9 mouse cellular contexts compared by ENCODE assay signal in the genomic region with DNA sequence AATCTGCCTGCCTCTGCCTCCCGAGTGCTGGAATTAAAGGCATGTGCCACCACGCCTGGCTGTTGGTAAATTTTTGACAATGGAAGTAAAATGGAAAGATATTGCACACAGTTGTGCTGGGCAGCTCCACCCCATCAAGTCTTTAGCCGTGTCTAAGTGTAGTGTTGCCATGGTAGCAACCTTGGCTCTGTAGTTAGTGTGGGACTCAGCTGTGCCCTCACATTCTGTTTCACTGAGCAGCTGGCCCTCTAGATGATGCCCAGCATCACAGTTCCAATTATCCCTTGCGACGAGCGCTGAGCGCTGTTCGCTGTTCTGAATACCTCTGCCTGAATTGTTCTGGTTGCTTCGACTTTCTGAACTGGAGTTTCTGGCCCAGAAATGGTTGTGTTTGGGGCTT. TPM values are rescaled to one million over a fixed set of nuclear protein-coding genes. Genes with fewer than 3 reads are reported as not detected.
A peak's percentile ranks its signal among the peaks of the same experiment; 100 is the strongest.
DNase-seq lines count a peak whose midpoint lies in the region; ATAC-seq and TF ChIP-seq lines count a peak whose summit lies in the region.
"Had no signal": no experiment of that assay in that cellular context is flagged by ENCODE, and none has a peak within 500 bp of the region (broad histone marks: within the 10 kb centered on the region; RNA-seq: fewer than 3 reads in every experiment).

No protein-coding gene starts in this region.

- DNase-seq in heart, adult 2 months: no peak
- DNase-seq in forebrain, embryonic 10.5 days (ENCODE audit: extremely low spot score, low spot score): no peak
- DNase-seq in midbrain, embryonic 10.5 days (ENCODE audit: low spot score): no peak
- no peak for DNase-seq in frontal cortex, postnatal 14 days (ENCODE audit: low spot score in 2 of 2)
- no peak for DNase-seq in thymus, postnatal 36 days

- H3K9me3 ChIP-seq in heart, embryonic 12.5 days (replicated peaks): no peaks in the 10 kb centered on the region
- H3K9me3 ChIP-seq in E14TG2a.4 (ENCODE audit: low read length): no peaks in the 10 kb centered on the region
- H3K9me3 ChIP-seq in forebrain, embryonic 10.5 days: no peaks in the 10 kb centered on the region
- H3K9me3 ChIP-seq in midbrain, embryonic 10.5 days (replicated peaks): no peaks in the 10 kb centered on the region
- H3K9me3 ChIP-seq: intestine, embryonic 15.5 days had no signal

- no peak for TF ChIP-seq POLR2A in heart, adult 2 months (IDR thresholded peaks at IDR 0.05; ENCODE audit: insufficient read depth, low read depth, low read length)

- H3K27me3 ChIP-seq in heart, embryonic 12.5 days (replicated peaks): no peaks in the 10 kb centered on the region
- H3K27me3 ChIP-seq in heart, adult 2 months (ENCODE audit: control insufficient read depth, insufficient read depth, low read length): no peaks in the 10 kb centered on the region
- H3K27me3 ChIP-seq in E14TG2a.4 (ENCODE audit: insufficient read depth, low read length): no peaks in the 10 kb centered on the region
- no peaks in the 10 kb centered on the region for H3K27me3 ChIP-seq in forebrain, embryonic 10.5 days (ENCODE audit: poor library complexity, severe bottlenecking)
- H3K27me3 ChIP-seq in midbrain, embryonic 10.5 days (ENCODE audit: low read depth, poor library complexity, severe bottlenecking): no peaks in the 10 kb centered on the region
- H3K27me3 ChIP-seq: intestine, embryonic 15.5 days had no signal

- peaks cover 5% of the 10 kb centered on the region; the same call in 1 of the 2 replicates for H3K36me3 ChIP-seq in heart, embryonic 12.5 days
- no peaks in the 10 kb centered on the region; the same call in none of the 2 replicates for H3K36me3 ChIP-seq in heart, adult 2 months (ENCODE audit: control insufficient read depth, insufficient read depth, low read length)
- peaks cover 21% of the 10 kb centered on the region for H3K36me3 ChIP-seq in E14TG2a.4 (ENCODE audit: insufficient read depth, low read length)
- H3K36me3 ChIP-seq in forebrain, embryonic 10.5 days (replicated peaks): peaks cover 16% of the 10 kb centered on the region
- peaks cover 6% of the 10 kb centered on the region; the same call in 1 of the 2 replicates for H3K36me3 ChIP-seq in midbrain, embryonic 10.5 days
- H3K36me3 ChIP-seq: intestine, embryonic 15.5 days had no signal

- no peak for TF ChIP-seq EP300 in heart, adult 2 months (IDR thresholded peaks at IDR 0.05; ENCODE audit: insufficient read depth, low read depth, low read length)

- peak overlapping the region; percentile 31; the same call in 1 of the 2 replicates for H3K27ac ChIP-seq in heart, embryonic 12.5 days (ENCODE audit: poor library complexity, severe bottlenecking)
- H3K27ac ChIP-seq in heart, adult 2 months: no peak overlapping the region
- peak overlapping the region; percentile 53; the same call in 1 of the 2 replicates for H3K27ac ChIP-seq in forebrain, embryonic 10.5 days
- 0 out of 2 replicates have a peak overlapping the region, but pooled peaks have one; percentile 49 for H3K27ac ChIP-seq in midbrain, embryonic 10.5 days (replicated peaks)

- H3K4me3 ChIP-seq in heart, embryonic 12.5 days: no peak overlapping the region
- no peak overlapping the region for H3K4me3 ChIP-seq in heart, adult 2 months
- H3K4me3 ChIP-seq in E14TG2a.4 (replicated peaks; ENCODE audit: low read length): peak overlapping the region; percentile 24
- H3K4me3 ChIP-seq in forebrain, embryonic 10.5 days: no peak overlapping the region
- H3K4me3 ChIP-seq in midbrain, embryonic 10.5 days: no peak overlapping the region
- H3K4me3 ChIP-seq: intestine, embryonic 15.5 days had no signal

- no peak overlapping the region for H3K4me2 ChIP-seq in heart, embryonic 12.5 days
- H3K4me2 ChIP-seq: intestine, embryonic 15.5 days had no signal

- H3K4me1 ChIP-seq in heart, embryonic 12.5 days (replicated peaks): peaks cover 79% of the 10 kb centered on the region
- H3K4me1 ChIP-seq in heart, adult 2 months (ENCODE audit: control insufficient read depth, insufficient read depth, low read length): peaks cover 44% of the 10 kb centered on the region
- peaks cover 95% of the 10 kb centered on the region for H3K4me1 ChIP-seq in E14TG2a.4 (replicated peaks; ENCODE audit: low read depth, low read length)
- H3K4me1 ChIP-seq in forebrain, embryonic 10.5 days: peaks cover 71% of the 10 kb centered on the region
- H3K4me1 ChIP-seq in midbrain, embryonic 10.5 days: peaks cover 67% of the 10 kb centered on the region

- WGBS in heart, embryonic 12.5 days: 78% methylated on average over 9 of the region's 9 CpGs
- 73% methylated on average over 9 of the region's 9 CpGs for WGBS in heart, adult 2 months
- 86% methylated on average over 9 of the region's 9 CpGs for WGBS in forebrain, embryonic 10.5 days
- WGBS in midbrain, embryonic 10.5 days: 87% methylated on average over 9 of the region's 9 CpGs

- ATAC-seq in heart, embryonic 12.5 days (ENCODE audit: insufficient number of reproducible peaks, low FRiP score): no peak
- ATAC-seq in cerebellum, adult (ENCODE audit: insufficient number of reproducible peaks, low FRiP score, low TSS enrichment): no peak
- ATAC-seq: intestine, embryonic 15.5 days had no signal

- H3K9ac ChIP-seq in heart, embryonic 12.5 days: no peak overlapping the region
- no peak overlapping the region for H3K9ac ChIP-seq in heart, adult 2 months (ENCODE audit: low read depth, low read length)
- H3K9ac ChIP-seq: intestine, embryonic 15.5 days had no signal

- TF ChIP-seq CTCF in heart, adult 2 months (IDR thresholded peaks at IDR 0.05): no peak
- TF ChIP-seq CTCF in E14TG2a.4 (conservative IDR thresholded peaks at IDR 0.05; ENCODE audit: low read length): no peak

- H3K79me2 ChIP-seq in heart, adult 2 months (replicated peaks; ENCODE audit: control insufficient read depth, insufficient read depth, low read length): no peaks in the 10 kb centered on the region; the same call in 1 of the 2 replicates

- intact Hi-C loops in heart, adult 2 months (cut with DNase I): no loop called here

RNA-seq across cellular contexts. Expression of a gene that starts 25.5 kb away (rescaled TPM):
- 120 and 123 TPM in 2 replicates for polyA plus RNA-seq in heart, embryonic 12.5 days (2016; fragmentation: Nextera tagmentation; extraction: Ambion mirVana)
- 10 to 100 TPM; 54.1 to 66.1 TPM for total RNA-seq in heart, adult 2 months (2021)
- polyA plus RNA-seq in heart, adult 2 months (2012; rRNA removed): 91.3 and 94.8 TPM in 2 replicates
- 178 and 183 TPM in 2 replicates for polyA plus RNA-seq in forebrain, embryonic 10.5 days (2016; fragmentation: Nextera tagmentation; extraction: Ambion mirVana)
- polyA plus RNA-seq in midbrain, embryonic 10.5 days (2016; fragmentation: Nextera tagmentation; extraction: Ambion mirVana): 176 and 189 TPM in 2 replicates

RNA-seq across cellular contexts. Expression of a gene that starts 27.9 kb away (rescaled TPM):
- 1.9 and 2.4 TPM in 2 replicates for polyA plus RNA-seq in heart, embryonic 12.5 days (2016; fragmentation: Nextera tagmentation; extraction: Ambion mirVana)
- total RNA-seq in heart, adult 2 months (2021): 1 to 10 TPM; 7.6 to 8.5 TPM
- 18.4 and 18.8 TPM in 2 replicates for polyA plus RNA-seq in heart, adult 2 months (2012; rRNA removed)
- polyA plus RNA-seq in forebrain, embryonic 10.5 days (2016; fragmentation: Nextera tagmentation; extraction: Ambion mirVana): 1.4 and 2.0 TPM in 2 replicates
- polyA plus RNA-seq in midbrain, embryonic 10.5 days (2016; fragmentation: Nextera tagmentation; extraction: Ambion mirVana): 1.3 and 1.4 TPM in 2 replicates

RNA-seq across cellular contexts. Expression of a gene that starts 57.6 kb away (rescaled TPM):
- 22.9 and 26.0 TPM in 2 replicates for polyA plus RNA-seq in heart, embryonic 12.5 days (2016; fragmentation: Nextera tagmentation; extraction: Ambion mirVana)
- 1 to 10 TPM; 1.3 to 1.4 TPM for total RNA-seq in heart, adult 2 months (2021)
- polyA plus RNA-seq in heart, adult 2 months (2012; rRNA removed): 2.7 and 2.9 TPM in 2 replicates
- polyA plus RNA-seq in forebrain, embryonic 10.5 days (2016; fragmentation: Nextera tagmentation; extraction: Ambion mirVana): 36.3 and 36.4 TPM in 2 replicates
- polyA plus RNA-seq in midbrain, embryonic 10.5 days (2016; fragmentation: Nextera tagmentation; extraction: Ambion mirVana): 36.8 and 45.4 TPM in 2 replicates

RNA-seq across cellular contexts. Expression of a gene that starts 59.8 kb away (rescaled TPM):
- 3,437 and 3,612 TPM in 2 replicates for polyA plus RNA-seq in heart, embryonic 12.5 days (2016; fragmentation: Nextera tagmentation; extraction: Ambion mirVana)
- over 10,000 TPM in 1 of 2 experiments, 1,000 to 10,000 TPM in 1; 9,326 to 11,139 TPM for total RNA-seq in heart, adult 2 months (2021)
- polyA plus RNA-seq in heart, adult 2 months (2012; rRNA removed): 9,227 and 12,279 TPM in 2 replicates
- 0.27 and 0.54 TPM in 2 replicates for polyA plus RNA-seq in forebrain, embryonic 10.5 days (2016; fragmentation: Nextera tagmentation; extraction: Ambion mirVana)
- 0.36 and 0.51 TPM in 2 replicates for polyA plus RNA-seq in midbrain, embryonic 10.5 days (2016; fragmentation: Nextera tagmentation; extraction: Ambion mirVana)
